Mouse (Mus musculus) spleen, adult 2 months (tissue): ENCODE measurements around the gene Polr2h. TPM values are rescaled to one million over a fixed set of nuclear protein-coding genes. Genes with fewer than 3 reads are reported as not detected.

Experiments
- DNase-seq, 2 experiments: peaks; one replicate each; pipeline versions ENCODE4 v3.0.0 to v3.0.0-alpha.2; 2012 to 2021; ENCODE audit warnings: low spot score in 2 of 2, low read depth in 1 of 2
- H3K27ac ChIP-seq: fragments of 200-500 bp; 2 replicates; pipeline ENCODE4 v1.5.1; 2012; ENCODE audit warnings: low read length, inconsistent platforms; ENCODE audit not compliant: insufficient read depth
- H3K27me3 ChIP-seq: fragments of 200-500 bp; 2 replicates; pipeline ENCODE4 v1.6.1; 2012; ENCODE audit warnings: mild to moderate bottlenecking, moderate library complexity, low read length, inconsistent platforms; ENCODE audit not compliant: control insufficient read depth, insufficient read depth
- H3K36me3 ChIP-seq: fragments of 200-500 bp; 2 replicates; pipeline ENCODE4 v1.6.1; 2012; ENCODE audit warnings: mild to moderate bottlenecking, low read length, inconsistent platforms; ENCODE audit not compliant: control insufficient read depth, insufficient read depth
- H3K4me1 ChIP-seq: fragments of 200-500 bp; 2 replicates; pipeline ENCODE4 v1.6.1; 2011; ENCODE audit warnings: inconsistent platforms; ENCODE audit not compliant: control insufficient read depth, insufficient read depth, insufficient read length
- H3K4me3 ChIP-seq: fragments of 200-500 bp; 2 replicates; pipeline ENCODE4 v1.5.1; 2011; ENCODE audit warnings: mild to moderate bottlenecking, inconsistent platforms; ENCODE audit not compliant: insufficient read depth, insufficient read length; ENCODE audit errors: extremely low read depth
- CTCF ChIP-seq: fragments of 200-500 bp; IDR thresholded peaks from 2 replicates; pipeline ENCODE4 v1.5.1; 2011; ENCODE audit warnings: mild to moderate bottlenecking, inconsistent platforms; ENCODE audit not compliant: insufficient read depth, insufficient read length, insufficient replicate concordance; ENCODE audit errors: extremely low read depth
- POLR2A ChIP-seq: fragments of 200-500 bp; IDR thresholded peaks from 2 replicates; pipeline ENCODE4 v1.6.1; 2011; ENCODE audit warnings: low read depth, low read length, inconsistent platforms
- WGBS: fragments of 180-500 bp; shearing (Covaris S2); methylation state at CpG from one replicate; pipeline ENCODE4 v1.1.7; 2018; 5-methylcytosine and 5-hydroxymethylcytosine counted together
- polyA plus RNA-seq: library from polyadenylated mRNA; depleted of rRNA; stranded (reverse); fragments of >200 nt; gene quantifications from 2 replicates; pipeline ENCODE4 v1.2.3, GENCODE M21; 2012

The Polr2h gene
- polyA plus RNA-seq, 1 experiment: 10.0 TPM

GRCm38 (mm10) chr16:20736168-20736567 is 18.7 kb downstream of the Polr2h start:
- TF ChIP-seq CTCF: no peak
- TF ChIP-seq POLR2A: no peak
- Histone ChIP-seq H3K27ac (no peak overlapping the region), H3K4me3 (no peak overlapping the region), H3K27me3 (peaks cover 21% of the 10 kb centered on the region), H3K4me1 (no peaks in the 10 kb centered on the region; the same call in 1 of the 2 replicates), H3K36me3 (no peaks in the 10 kb centered on the region)
- 85% methylated on average over 7 of the region's 7 CpGs for WGBS
- DNase-seq: no peak

GRCm38 (mm10) chr16:20736823-20737222 is 19.4 kb downstream of the Polr2h start:
- Histone ChIP-seq H3K36me3 (no peaks in the 10 kb centered on the region), H3K27ac (no peak overlapping the region), H3K27me3 (peaks cover 18% of the 10 kb centered on the region), H3K4me1 (no peaks in the 10 kb centered on the region; the same call in 1 of the 2 replicates), H3K4me3 (no peak overlapping the region)
- 88% methylated on average over 5 of the region's 5 CpGs for WGBS
- TF ChIP-seq CTCF: no peak
- no peak for TF ChIP-seq POLR2A
- DNase-seq: no peak

- WGBS: 90% methylated on average over 9 of the region's 9 CpGs
- no peak for DNase-seq
- Histone ChIP-seq H3K27ac (no peak overlapping the region), H3K27me3 (peaks cover 1% of the 10 kb centered on the region), H3K4me1 (no peaks in the 10 kb centered on the region), H3K4me3 (no peak overlapping the region), H3K36me3 (no peaks in the 10 kb centered on the region)
- TF ChIP-seq CTCF (no peak), POLR2A (no peak)
Observed at GRCm38 (mm10) chr16:20739845-20740244, 22.4 kb downstream of the Polr2h start.

DNA sequence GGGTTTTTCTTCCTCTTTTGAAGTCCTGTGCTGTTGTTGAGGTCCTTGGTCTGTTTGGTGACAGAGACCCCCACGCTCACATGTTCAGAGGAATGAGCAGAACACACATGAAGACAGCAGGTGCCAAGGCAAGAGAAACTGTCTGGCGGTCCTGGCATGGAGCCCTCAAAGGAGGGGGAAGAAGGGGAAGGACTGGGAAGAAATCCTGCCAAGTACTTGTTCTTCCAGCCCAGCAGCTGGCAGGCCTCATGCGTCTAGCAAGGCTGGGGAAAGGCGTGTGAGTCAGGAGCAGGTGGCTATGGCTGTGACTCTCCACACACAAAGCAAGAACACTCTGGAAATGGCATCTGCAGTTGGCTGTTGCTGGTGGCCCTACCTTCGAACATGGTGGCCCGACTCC is 29.2 kb downstream of the Polr2h start:
- H3K4me3 ChIP-seq: no peak overlapping the region
- 54% methylated on average over 6 of the region's 6 CpGs for WGBS
- no peaks in the 10 kb centered on the region for H3K4me1 ChIP-seq
- no peaks in the 10 kb centered on the region for H3K36me3 ChIP-seq
- no peaks in the 10 kb centered on the region for H3K27me3 ChIP-seq
- H3K27ac ChIP-seq: no peak overlapping the region
- TF ChIP-seq POLR2A: no peak
- TF ChIP-seq CTCF: no peak
- no peak for DNase-seq

DNA sequence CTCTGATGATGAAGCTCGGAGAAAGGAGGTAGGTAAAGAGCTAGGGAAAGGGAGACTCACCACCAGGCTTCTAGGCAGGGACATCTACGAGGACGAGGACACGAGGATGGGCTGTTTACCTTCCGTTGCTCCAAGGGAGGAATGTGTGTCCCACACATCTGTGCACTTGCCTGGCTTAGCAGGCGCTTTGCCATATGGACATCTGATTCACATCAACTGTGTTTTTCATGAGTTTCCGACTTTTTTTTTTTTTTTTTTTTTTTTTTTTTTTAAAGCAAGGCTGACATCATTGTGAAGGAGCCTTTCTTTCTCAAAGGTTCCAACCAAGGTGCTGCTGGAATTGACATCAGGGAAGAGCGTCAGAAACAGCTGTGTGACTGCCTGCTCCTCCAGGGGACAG is 33.1 kb downstream of the Polr2h start:
- H3K4me1 ChIP-seq: no peaks in the 10 kb centered on the region
- no peak overlapping the region for H3K4me3 ChIP-seq
- no peak for DNase-seq
- TF ChIP-seq CTCF (no peak), POLR2A (no peak)
- no peaks in the 10 kb centered on the region for H3K36me3 ChIP-seq
- no peak overlapping the region for H3K27ac ChIP-seq
- H3K27me3 ChIP-seq: no peaks in the 10 kb centered on the region
- 80% methylated on average over 8 of the region's 8 CpGs for WGBS

- H3K27ac ChIP-seq: no peak overlapping the region
- no peaks in the 10 kb centered on the region for H3K36me3 ChIP-seq
- no peak for DNase-seq
- H3K27me3 ChIP-seq: no peaks in the 10 kb centered on the region
- no peaks in the 10 kb centered on the region for H3K4me1 ChIP-seq
- 82% methylated on average over 5 of the region's 5 CpGs for WGBS
- no peak overlapping the region for H3K4me3 ChIP-seq
- TF ChIP-seq POLR2A (no peak), CTCF (no peak)
Observed at GRCm38 (mm10) chr16:20756052-20756451, 38.6 kb downstream of the Polr2h start.

GRCm38 (mm10) chr16:20757385-20757784 is 39.9 kb downstream of the Polr2h start:
- no peak for DNase-seq
- no peak for TF ChIP-seq POLR2A
- TF ChIP-seq CTCF: no peak
- Histone ChIP-seq H3K4me1 (no peaks in the 10 kb centered on the region), H3K27me3 (no peaks in the 10 kb centered on the region), H3K27ac (no peak overlapping the region), H3K4me3 (no peak overlapping the region), H3K36me3 (no peaks in the 10 kb centered on the region)
- WGBS: 66% methylated on average over 1 of the region's 1 CpGs
